Comparison of ENCODE assay signal across 14 mouse cellular contexts in the genomic region with DNA sequence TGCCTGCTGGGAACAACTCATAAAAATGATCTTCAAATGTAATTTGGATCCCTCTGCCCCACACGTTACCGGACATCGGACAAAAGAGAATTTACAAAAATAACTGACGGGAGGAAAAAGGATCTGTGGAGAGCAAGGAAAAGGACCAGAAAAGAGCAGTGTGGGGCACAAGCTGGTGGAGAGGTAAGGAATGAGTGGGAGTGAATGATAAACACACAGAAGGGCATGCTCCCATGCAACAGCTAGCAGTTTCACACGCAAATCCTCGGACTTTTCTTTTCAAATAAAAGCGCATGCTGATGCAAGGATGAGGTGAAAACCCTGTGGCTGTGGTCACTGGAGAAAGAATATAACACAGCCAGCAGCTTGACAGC.
DNase-seq lines count a peak whose midpoint lies in the region; ATAC-seq lines count a peak whose summit lies in the region.
"Had no signal": no experiment of that assay in that cellular context is flagged by ENCODE, and none has a peak within 500 bp of the region (broad histone marks: within the 10 kb centered on the region; RNA-seq: fewer than 3 reads in every experiment).

No protein-coding gene starts in this region.

- H3K4me1 ChIP-seq in heart, embryonic 10.5 days = 0 out of 2 replicates have a peak, but pooled peaks cover 4% of the 10 kb centered on the region
- H3K4me1 ChIP-seq in forebrain, embryonic 11.5 days (replicated peaks; ENCODE audit: control insufficient read depth, insufficient read depth, low read length) = peaks cover 4% of the 10 kb centered on the region; the same call in 1 of the 2 replicates
- H3K4me1 ChIP-seq in hindbrain, embryonic 16.5 days (ENCODE audit: control insufficient read depth, insufficient read depth, low read depth, low read length) = peaks cover 18% of the 10 kb centered on the region
- H3K4me1 ChIP-seq in midbrain, embryonic 16.5 days (ENCODE audit: control insufficient read depth, insufficient read depth, low read length) = peaks cover 11% of the 10 kb centered on the region
- H3K4me1 ChIP-seq: liver, embryonic 15.5 days had no signal

- 73% methylated on average over 7 of the region's 7 CpGs for WGBS in heart, embryonic 10.5 days
- 46% methylated on average over 7 of the region's 7 CpGs for WGBS in forebrain, embryonic 11.5 days
- WGBS in hindbrain, embryonic 16.5 days = 23% methylated on average over 7 of the region's 7 CpGs
- 23% methylated on average over 7 of the region's 7 CpGs for WGBS in midbrain, embryonic 16.5 days

- peak; percentile 68 for ATAC-seq in forebrain, embryonic 11.5 days (replicated peaks; ENCODE audit: low FRiP score)
- peak; percentile 56 for ATAC-seq in hindbrain, embryonic 16.5 days
- ATAC-seq in midbrain, embryonic 16.5 days = no peak
- ATAC-seq: inflammation-experienced regulatory T-cells, adult 6 months had no signal

- 0 out of 2 replicates have a peak overlapping the region, but pooled peaks have one; percentile 56 for H3K27ac ChIP-seq in heart, embryonic 10.5 days
- no peak overlapping the region for H3K27ac ChIP-seq in forebrain, embryonic 11.5 days (ENCODE audit: low read depth, low read length)
- H3K27ac ChIP-seq in hindbrain, embryonic 16.5 days (ENCODE audit: low read depth, low read length) = peak overlapping the region; percentile 26
- peak overlapping the region; percentile 1; the same call in 1 of the 2 replicates for H3K27ac ChIP-seq in midbrain, embryonic 16.5 days (ENCODE audit: low read length)
- H3K27ac ChIP-seq: heart, adult 2 months; liver, embryonic 15.5 days; macrophage had no signal

- no peak overlapping the region for H3K4me3 ChIP-seq in heart, embryonic 10.5 days
- H3K4me3 ChIP-seq in forebrain, embryonic 11.5 days (ENCODE audit: low read depth, low read length) = no peak overlapping the region
- H3K4me3 ChIP-seq in hindbrain, embryonic 16.5 days (ENCODE audit: low read length) = no peak overlapping the region
- H3K4me3 ChIP-seq in midbrain, embryonic 16.5 days (ENCODE audit: low read depth, low read length) = no peak overlapping the region
- H3K4me3 ChIP-seq: heart, adult 2 months; liver, embryonic 15.5 days had no signal

- H3K9me3 ChIP-seq in heart, embryonic 10.5 days = no peaks in the 10 kb centered on the region
- H3K9me3 ChIP-seq in forebrain, embryonic 11.5 days (ENCODE audit: control insufficient read depth, low read length) = no peaks in the 10 kb centered on the region
- H3K9me3 ChIP-seq in hindbrain, embryonic 16.5 days (ENCODE audit: control insufficient read depth, low read length) = no peaks in the 10 kb centered on the region
- H3K9me3 ChIP-seq in midbrain, embryonic 16.5 days (replicated peaks; ENCODE audit: control insufficient read depth, low read length, poor library complexity, severe bottlenecking) = no peaks in the 10 kb centered on the region
- H3K9me3 ChIP-seq: liver, embryonic 15.5 days had no signal

- H3K4me2 ChIP-seq in forebrain, embryonic 11.5 days (ENCODE audit: low read depth, low read length, severe bottlenecking) = no peak overlapping the region
- H3K4me2 ChIP-seq in hindbrain, embryonic 16.5 days (ENCODE audit: low read length) = peak overlapping the region; percentile 26
- peak overlapping the region; percentile 21; the same call in 1 of the 2 replicates for H3K4me2 ChIP-seq in midbrain, embryonic 16.5 days (ENCODE audit: low read length)
- H3K4me2 ChIP-seq: liver, embryonic 15.5 days had no signal

- no peak overlapping the region for H3K9ac ChIP-seq in forebrain, embryonic 11.5 days (ENCODE audit: low read length)
- no peak overlapping the region for H3K9ac ChIP-seq in hindbrain, embryonic 16.5 days (ENCODE audit: low read depth, low read length)
- no peak overlapping the region for H3K9ac ChIP-seq in midbrain, embryonic 16.5 days (ENCODE audit: low read depth, low read length)
- H3K9ac ChIP-seq: liver, embryonic 15.5 days had no signal

- H3K27me3 ChIP-seq in heart, embryonic 10.5 days (ENCODE audit: insufficient read depth, poor library complexity, severe bottlenecking) = no peaks in the 10 kb centered on the region
- no peaks in the 10 kb centered on the region for H3K27me3 ChIP-seq in forebrain, embryonic 11.5 days (ENCODE audit: control insufficient read depth, insufficient read depth, low read length)
- H3K27me3 ChIP-seq in hindbrain, embryonic 16.5 days (replicated peaks; ENCODE audit: control insufficient read depth, insufficient read depth, low read length) = no peaks in the 10 kb centered on the region
- no peaks in the 10 kb centered on the region for H3K27me3 ChIP-seq in midbrain, embryonic 16.5 days (ENCODE audit: control insufficient read depth, insufficient read depth, low read depth, low read length)
- H3K27me3 ChIP-seq: liver, embryonic 15.5 days had no signal

- DNase-seq in heart, embryonic 10.5 days (ENCODE audit: low spot score) = no peak
- no peak for DNase-seq in heart, adult 9 months (ENCODE audit: low spot score in 2 of 2)
- no peak for DNase-seq in forebrain, embryonic 11.5 days (ENCODE audit: low spot score)
- no peak for DNase-seq in adrenal gland, postnatal 36 days
- no peak for DNase-seq in right cerebral cortex, postnatal 25 days
- no peak for DNase-seq in layer of hippocampus, adult 18-20 months (ENCODE audit: low spot score in 2 of 2)
- DNase-seq: B cell, adult 2 months; spleen, adult 18-20 months had no signal

- H3K36me3 ChIP-seq in heart, embryonic 10.5 days = no peaks in the 10 kb centered on the region
- no peaks in the 10 kb centered on the region for H3K36me3 ChIP-seq in forebrain, embryonic 11.5 days (ENCODE audit: control insufficient read depth, insufficient read depth, low read length)
- H3K36me3 ChIP-seq in hindbrain, embryonic 16.5 days (ENCODE audit: control insufficient read depth, insufficient read depth, low read length) = no peaks in the 10 kb centered on the region
- no peaks in the 10 kb centered on the region for H3K36me3 ChIP-seq in midbrain, embryonic 16.5 days (ENCODE audit: control insufficient read depth, insufficient read depth, low read length)
- H3K36me3 ChIP-seq: liver, embryonic 15.5 days had no signal
